Mouse (Mus musculus): ENCODE measurements around the gene AA986860.

DNA sequence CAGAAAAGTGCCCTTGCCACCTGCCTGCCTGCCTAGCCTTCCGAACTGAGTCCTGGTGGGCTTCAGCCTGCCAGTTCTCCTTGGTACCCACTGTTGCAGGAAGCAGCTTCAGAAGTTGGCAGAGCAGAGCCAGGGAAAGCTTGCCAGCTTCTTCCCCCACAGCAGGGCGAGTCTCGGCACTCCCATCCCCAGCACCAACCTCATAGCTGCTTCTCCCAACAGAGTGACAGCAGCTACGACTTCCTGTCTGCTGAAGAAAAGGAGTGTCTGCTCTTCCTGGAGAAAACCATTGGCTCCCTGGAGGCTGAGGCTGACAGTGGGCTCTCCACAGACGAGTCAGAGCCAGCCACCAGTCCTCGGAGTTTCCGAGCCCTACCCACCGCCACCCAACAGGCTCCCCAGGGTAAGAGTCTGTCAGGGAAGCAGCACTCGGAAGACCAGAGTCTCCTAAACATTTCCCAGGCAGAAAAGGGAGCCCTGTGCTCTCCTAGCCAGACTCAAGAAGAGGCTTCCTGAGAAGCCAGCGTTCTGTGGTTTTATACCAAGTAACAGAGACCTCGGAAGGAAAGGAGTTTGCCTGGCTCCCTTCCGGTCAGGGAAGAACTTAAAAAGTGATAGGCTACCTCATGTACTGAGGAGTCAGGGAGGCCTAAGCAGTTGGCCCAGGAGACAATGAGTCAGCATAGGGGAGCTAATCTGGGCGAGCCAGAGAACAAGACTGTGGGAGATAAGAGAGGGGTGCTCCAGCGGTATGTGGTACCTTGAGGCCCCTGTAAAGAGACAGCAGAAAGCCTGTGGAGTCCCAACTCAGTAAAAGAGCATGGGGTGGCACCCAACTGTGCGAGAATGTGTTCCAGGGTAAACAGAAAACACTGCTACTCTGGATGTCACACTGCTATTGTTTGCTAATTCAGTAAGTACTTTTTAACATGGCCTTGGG is 9.3 kb downstream of the AA986860 start:
- TF ChIP-seq CTCF (IDR thresholded peaks at IDR 0.05; ENCODE audit: low read depth) (no peak), EP300 (IDR thresholded peaks at IDR 0.05; ENCODE audit: low read depth) (no peak)

Measured in heart, postnatal 0 days (tissue).